Mouse (Mus musculus): ENCODE data around the gene Rbl1.

Rbl1 gene

DNA sequence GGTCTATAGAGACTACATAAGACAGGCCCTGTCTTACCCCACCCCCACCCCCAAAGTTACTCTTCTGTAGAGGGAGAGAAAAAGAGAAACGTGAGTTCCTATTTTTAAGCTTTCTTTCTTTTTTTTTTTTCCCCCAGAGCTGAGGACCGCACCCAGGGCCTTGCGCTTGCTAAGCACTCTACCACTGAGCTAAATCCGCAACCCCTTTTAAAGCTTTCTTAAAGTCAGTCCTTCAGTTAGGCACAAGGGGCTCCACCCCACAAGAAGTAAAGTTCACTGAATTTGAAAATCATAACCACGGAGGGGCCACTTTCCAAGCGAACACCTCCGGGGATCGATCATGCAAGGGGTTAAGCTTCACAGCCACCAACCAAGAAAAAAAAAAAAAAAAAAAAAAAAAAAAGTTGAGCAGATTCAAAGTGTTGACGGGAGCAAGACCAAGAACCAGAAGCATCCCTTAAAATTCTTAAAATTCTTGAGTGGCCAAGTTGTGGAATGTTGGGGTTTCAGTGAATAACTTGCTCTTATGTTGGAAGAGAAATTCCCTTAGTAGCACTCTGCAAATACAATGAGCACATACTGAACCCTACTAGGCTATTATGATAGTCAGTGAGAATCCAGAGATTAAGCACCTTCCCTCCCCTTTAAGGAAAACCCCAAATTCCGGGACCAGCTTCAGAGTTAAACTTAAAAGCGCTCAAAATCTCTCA lies 70.4 kb downstream of the Rbl1 start:
- peak; percentile 82 for DNase-seq (ENCODE audit: inconsistent ontology term)

DNA sequence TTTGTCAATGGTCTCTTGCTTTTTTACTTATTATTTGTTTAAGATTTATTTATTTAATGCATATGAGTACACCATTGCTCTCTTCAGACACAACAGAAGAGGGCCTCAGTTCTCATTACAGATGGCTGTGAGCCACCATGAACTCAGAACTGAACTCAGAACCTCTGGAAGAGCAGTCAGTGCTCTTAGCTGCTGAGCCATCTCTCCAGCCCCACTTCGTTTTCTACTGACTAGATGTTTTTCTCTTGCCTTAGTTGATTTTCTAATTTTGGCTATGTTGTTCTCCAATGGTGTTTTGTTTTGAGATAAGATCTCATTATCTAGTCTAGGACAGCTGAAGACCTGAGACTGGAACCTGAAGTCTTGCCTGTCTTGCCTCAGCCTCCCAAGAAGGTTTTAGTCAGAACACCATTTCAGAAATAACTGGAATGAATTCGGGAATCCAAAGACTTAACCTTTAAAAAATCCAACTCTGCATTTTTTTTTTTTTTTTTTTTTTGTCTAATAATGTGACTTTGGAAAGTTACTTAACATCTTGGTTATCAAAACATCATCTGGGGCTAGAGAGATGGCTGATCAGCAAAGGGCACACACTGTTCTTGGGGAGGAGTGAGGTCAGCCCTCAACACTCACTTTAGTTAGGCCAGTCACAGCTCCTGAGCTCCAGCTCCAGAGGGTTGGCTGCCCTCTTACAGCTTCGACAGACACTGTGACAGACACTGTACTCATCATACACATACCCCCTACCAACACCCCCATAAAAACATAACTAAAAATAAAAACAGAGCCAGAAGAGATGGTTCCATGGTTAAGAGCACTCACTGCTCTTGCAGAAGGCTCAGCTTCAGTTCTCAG lies 71.4 kb downstream of the Rbl1 start:
- DNase-seq (ENCODE audit: inconsistent ontology term): no peak

DNA sequence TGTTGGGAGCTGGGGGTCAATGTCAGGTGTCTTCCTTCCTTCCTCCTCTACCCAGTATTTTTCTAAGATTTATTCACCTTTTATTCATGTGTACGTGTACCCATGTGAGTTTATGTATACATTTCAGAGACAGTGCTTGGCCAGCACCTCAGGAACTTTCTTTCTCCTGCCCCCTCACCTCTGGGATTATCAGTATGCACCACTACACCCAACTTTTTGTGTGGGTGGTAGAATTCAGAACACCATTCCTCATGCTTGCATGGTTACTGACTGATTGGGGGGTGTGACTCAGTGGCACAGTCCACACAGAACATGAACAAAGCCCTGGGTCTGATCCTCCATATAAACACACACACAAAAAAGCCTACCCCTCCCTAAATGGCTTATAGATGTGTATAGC lies 72.2 kb downstream of the Rbl1 start:
- DNase-seq (ENCODE audit: inconsistent ontology term): no peak

DNA sequence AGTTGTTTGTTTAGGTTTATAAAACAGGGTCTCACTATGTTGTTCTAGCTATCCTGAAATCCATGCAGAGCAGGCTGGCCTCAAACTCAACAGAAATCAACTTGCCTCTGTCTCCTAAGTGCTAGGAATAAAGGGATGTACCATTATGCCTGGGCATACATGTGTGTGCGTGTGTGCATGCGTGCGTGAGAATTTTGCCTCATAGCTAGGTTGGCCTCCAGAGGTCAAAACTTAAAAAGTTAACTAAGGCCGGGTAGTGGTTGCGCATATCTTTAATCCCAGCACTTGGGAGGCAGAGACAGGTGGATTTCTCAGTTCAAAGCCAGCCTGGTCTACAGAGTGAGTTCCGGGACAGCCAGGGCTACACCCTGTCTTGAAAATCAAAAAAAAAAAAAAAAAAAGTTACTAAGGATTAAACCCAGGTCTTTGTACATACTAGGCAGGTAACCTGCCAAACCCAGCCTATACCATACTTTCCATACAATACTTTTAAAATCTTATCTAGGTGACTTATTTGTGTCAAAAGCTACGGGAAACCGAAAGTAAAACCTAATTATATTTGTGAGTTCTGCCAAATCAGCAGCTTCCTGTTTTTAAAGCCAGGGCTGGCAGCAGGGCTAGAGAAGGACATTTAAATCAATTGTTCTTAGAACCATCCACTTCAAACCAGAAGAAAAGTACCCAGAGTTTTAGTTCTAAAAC lies 73.4 kb downstream of the Rbl1 start:
- no peak for DNase-seq (ENCODE audit: inconsistent ontology term)

DNA sequence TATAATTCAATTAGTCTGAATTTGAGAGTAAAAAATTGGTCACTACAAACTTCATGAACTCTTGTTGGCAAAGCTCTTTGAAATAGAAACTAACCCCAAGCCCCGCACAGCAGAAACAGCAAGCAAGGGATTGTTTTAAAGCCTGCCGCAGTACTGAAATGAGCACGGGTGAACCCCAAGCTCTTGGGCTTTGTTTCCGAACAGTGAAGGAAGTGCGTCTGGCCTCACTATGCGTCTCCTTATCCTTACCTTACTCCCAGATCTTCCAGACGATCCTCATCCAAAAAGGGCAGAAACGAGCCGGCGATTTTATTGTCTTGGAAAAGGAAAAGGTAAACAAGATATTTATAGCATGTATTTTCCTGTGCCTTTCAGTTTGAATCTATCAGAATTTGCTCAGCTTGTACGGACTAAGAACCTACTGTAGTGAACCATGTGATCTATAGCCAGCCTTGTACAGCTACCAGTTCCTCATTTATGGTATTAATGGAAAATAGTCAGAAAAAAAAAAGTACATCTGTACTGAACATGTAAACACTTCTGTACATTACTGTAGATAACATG lies 74.7 kb downstream of the Rbl1 start:
- DNase-seq (ENCODE audit: inconsistent ontology term): no peak

DNA sequence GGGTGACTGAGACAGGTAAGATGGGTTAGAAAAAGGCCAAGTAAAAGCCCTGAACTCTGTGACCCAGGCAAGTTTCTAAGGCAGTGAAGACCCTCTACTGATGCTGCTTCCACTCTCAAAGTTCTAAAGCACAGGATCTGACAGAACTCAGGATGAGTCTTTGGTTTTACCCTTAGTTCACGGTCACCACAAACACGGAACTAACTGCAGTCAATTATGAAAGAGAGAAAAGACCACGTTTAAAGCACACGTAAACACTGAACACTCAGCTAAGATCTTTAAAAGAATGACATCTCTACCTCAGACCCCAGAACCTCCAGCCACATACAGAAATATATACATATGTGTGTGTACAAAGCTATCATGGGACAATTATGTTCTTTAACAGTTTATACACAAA lies 75.2 kb downstream of the Rbl1 start:
- no peak for DNase-seq (ENCODE audit: inconsistent ontology term)

DNA sequence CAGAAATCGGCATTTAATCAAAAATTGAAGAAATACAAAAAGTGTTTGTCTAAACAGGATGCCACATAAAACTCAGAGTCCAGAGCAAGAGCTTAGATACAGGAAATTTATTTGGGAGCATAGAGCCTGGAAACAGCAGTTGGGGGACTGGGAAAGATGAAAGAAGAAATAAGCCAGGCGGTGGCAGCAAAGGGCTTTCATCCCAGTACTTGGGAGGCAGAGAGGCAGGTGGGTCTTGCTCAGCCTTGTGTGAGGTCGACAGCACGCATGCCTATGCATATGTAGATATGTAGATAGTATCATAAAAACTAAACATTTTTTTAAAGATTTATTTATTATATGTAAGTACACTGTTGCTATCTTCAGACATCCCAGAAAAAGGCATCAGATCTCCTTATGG lies 76.3 kb downstream of the Rbl1 start:
- no peak for DNase-seq (ENCODE audit: inconsistent ontology term)

DNA sequence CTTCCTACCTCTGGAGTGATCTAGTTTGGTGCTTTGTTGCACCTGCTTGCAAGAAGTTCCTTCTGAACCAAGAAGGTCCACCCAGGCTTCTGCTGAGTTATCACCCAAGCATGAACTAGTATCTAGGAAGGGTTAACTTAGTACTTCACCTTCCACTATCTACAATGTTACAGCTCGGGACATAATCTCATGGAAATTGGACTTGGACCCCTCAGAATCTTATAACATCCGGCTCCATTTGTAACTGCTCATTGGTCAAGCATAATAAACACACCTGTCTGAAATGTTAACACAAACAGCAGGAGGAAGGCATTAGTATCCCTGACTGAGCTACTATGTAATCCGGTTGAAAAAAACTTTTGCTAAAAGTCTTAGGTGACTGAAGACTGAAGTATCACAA lies 77.0 kb downstream of the Rbl1 start:
- DNase-seq (ENCODE audit: inconsistent ontology term): no peak

DNA sequence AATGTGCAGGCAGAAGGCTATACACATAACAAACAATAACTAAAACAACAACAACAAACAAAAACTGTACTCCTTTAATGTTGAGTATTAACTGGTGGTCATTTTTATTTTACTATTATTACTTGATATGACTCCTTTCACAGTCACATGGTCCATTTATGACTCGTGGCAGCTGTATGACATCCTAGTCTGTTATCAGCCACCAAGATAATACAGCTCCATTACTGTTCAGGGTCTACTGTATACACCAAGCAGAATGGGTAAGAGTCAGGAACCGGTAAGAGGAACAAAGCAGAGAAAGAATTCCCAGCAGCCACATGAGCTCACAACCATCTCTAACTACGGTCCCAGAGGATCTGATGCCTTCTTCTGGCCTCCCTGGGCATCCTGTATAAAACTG lies 79.1 kb downstream of the Rbl1 start:
- no peak for DNase-seq (ENCODE audit: inconsistent ontology term)

DNA sequence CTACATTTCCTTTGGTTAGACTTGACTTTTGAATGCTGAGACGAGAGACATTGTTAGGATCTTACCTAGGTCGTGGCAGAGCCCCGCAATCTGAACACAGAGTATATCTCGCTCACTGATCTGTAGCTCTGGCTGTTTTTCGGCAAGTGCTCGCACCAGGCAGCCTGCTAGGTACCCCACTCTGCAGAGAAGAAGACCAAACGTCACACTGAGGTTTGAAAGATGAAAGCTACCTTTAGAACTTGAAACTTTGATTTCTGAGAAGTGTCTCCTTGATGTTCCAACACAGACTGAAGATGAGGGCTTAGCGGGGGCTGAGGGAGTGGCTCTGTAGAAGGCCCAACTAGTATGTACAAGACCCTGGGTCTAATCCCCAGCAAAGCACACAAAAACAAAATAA lies 82.6 kb downstream of the Rbl1 start:
- DNase-seq (ENCODE audit: inconsistent ontology term): no peak

DNA sequence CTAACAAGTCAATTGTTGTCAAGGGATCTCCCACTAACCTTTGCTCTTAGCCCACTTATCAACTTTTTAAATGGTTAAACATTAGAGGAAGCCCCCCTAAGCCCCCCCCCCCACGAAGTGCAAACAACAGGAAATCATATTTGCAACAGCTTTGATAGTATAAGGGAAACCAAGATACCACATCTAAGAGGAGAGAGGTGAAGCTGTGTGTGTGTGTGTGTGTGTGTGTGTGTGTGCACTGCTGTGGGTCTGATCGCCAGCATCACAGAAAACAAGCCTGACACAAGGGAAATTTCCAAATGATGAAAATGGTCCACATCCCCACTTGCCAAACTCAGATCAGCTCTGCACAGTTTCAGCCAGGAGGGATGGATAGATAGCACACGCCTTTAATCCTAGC lies 85.3 kb downstream of the Rbl1 start:
- DNase-seq (ENCODE audit: inconsistent ontology term): no peak

DNA sequence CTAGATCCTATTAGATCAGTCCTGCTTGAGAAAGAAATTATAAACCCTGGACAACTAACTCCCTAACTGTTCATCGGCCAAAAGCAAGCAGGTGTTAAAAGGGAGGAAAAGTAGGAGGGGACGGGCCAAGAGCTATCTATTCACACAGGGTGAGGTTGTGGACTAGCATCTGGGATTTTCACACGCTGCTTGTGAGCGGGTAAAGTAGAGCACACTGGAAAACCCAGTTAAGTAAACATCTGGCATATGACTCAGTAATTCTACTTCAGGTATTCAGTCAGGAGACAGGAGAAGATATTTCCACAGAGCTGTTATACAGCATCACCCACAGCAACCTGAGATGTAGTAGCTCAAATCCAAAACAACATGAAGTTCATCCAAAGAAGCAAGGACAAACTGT lies 85.8 kb downstream of the Rbl1 start:
- DNase-seq (ENCODE audit: inconsistent ontology term): no peak

DNA sequence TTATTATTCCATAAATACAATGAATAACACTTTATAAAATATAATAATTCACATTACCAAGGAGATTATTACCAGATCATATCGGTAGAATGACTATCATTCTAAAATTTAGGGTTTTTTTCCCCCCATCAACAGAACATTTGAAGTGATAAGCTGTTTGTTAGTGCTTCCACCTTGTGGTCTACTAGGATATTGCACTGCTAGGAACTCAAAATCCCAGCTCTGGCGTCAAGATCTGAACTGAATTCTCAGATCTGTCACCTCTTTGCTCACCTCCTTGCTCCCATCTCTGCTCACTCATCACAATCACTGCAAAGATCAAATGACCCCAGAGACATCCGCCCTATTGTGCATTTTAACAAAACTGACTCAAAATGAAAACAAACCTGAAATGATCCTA lies 87.4 kb downstream of the Rbl1 start:
- peak; percentile 9 for DNase-seq (ENCODE audit: inconsistent ontology term)

DNA sequence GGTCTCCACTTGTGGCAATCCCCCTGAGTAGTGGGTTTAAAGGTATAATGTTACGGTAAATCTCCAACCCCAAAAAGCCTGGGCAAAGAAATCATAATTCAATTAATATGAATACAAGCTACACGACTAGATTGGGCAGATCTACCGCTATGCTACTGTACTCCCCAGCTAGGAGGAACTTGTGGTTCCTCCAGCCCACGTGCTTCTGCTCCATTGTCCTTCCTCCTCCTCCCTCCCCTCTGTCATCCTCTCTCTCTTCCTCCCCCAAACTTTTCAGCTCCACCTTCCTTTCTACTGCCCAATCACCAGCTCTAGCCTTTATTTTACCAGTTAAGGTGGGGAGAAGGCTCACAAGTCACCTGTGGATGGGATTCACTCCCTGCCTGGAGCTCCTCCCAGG lies 96.1 kb downstream of the Rbl1 start:
- DNase-seq (ENCODE audit: inconsistent ontology term): no peak

DNA sequence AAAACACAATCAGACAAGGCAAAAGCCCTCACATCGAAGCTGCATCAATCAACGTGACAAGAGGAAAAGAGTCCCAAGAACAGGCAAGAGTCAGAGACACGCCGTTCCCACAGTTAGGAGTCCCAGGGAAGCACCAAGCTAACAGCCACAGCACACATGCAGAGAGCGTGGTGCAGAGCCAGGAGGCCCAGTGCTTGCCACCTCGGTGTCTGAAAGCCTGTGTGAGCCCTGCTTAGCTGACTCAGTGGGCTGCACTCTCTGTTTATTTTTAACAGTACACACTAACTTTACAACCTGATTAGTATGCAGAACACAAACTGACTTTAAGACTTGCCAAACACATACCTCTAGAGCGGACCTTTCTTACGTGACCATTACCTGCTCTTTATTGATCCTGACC lies 99.9 kb downstream of the Rbl1 start:
- no peak for DNase-seq (ENCODE audit: inconsistent ontology term)

DNA sequence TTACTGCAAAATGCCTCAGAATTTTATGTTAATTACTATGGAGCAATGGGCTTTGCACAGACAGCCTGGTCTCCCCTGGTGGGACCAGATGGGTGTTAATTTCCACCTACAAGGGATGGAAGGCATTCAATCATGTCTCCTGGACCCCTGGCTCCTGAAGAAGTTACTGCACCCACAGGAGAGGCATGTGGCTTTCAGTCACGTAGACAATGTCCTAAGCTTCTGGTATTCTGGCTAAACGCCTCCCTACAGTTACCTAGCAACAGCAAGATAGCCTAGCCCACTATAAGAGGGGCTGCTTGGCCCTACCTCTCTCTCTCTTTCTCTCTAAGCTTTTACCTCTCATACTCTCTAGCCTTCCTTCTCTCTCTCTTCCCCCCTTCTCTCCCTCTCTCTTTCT lies 102.1 kb downstream of the Rbl1 start:
- no peak for DNase-seq (ENCODE audit: inconsistent ontology term)

DNA sequence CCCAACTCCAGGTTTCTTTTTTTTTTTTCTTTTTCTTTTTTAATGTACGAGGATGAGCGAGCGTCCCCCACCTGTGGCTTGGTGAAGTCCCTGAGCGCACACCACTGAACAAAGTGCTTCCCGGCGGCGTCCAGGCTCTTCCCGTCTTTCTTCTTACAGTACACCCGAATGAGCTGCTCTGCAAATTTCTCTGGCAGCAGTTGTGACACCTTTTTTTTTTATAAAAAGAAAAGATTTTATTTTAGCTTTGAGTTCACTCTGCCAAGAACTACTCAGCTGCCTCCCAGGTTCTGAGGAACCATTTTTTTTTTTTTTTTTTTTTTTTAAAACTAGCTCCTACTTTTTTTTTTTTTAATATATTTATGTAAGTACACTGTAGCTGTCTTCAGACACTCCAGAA lies 102.7 kb downstream of the Rbl1 start:
- DNase-seq (ENCODE audit: inconsistent ontology term): no peak

DNA sequence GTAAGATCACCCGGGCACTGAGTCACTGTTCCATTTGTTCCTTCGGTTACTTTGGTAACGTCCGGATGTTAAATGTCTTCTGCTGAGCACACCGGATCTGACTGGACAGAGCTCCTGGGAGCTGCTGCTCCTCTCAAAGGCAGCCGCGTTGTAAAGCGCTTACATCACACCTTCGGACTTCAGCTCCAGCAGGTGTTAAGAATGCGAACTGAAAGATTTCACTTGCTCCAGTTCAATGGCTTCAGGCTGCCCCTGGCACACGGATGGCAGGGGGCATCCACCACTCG lies 104.1 kb downstream of the Rbl1 start:
- peak; percentile 14 for DNase-seq (ENCODE audit: inconsistent ontology term)

DNA sequence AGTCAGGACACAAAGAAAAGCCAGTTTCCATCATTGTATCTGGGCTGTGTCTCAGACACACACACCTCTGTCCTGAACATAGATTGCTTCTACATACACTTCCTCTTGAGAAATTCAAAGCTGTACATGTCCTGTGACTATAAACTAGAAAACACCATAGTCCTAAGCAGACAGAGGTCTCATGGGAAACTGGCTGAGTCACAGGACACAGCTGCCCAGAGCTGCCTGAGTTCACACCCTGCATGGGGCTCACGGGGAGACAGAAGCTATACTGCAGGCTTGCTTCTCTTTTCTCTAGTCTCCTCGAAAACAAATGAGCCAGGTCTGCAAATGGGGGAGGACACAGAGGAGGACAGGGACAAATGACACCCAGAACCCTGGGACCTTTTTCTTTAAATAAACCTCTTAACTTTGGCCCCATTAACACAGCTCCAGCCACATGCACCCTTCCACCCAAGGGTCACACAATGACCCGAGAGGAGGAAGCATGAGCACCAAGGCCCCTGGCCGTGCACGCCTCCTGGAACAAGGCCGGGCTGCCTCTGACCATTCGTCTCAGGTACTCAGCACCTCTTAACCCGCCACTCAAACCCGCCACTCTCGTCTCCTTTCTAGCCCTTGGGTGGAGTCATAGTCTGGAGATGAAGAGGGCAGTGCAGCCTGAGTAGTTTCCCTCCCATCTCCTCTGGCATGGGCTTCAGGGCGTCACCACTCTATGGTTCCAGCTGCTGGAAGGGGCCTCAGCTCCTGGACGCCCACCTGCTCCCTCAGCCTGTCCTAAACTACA lies 104.6 kb downstream of the Rbl1 start:
- no peak for DNase-seq (ENCODE audit: inconsistent ontology term)

Measured in Muller cell, postnatal 12 days (primary cell).